Mouse (Mus musculus) embryo, embryonic 11.5 days (tissue): ENCODE measurements around the gene Nek1.

ENCODE experiments used
- DNase-seq: peaks from one replicate; pipeline ENCODE4 v3.0.0-alpha.2; 2012; ENCODE audit warnings: low read depth, low spot score

Nek1 gene

DNA sequence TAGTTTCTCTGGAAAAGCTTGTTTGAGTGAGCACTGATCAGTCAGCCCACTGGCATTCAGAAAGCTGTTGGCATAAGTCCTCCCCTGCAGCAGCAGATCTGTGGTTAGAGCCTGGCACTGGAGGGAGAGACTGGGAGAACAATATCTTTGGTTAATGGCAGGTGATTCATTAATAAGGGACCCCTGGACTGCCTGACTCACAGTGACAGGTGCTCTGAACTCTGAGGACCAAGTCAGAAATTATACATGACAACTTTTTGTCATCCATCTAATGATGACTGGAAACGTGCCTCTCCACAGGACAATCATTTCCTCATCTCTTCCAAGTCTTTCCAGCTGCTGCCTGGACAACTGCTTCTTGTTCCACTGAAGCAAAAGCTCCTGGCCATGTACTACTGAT lies 163.4 kb downstream of the Nek1 start:
- no peak for DNase-seq

DNA sequence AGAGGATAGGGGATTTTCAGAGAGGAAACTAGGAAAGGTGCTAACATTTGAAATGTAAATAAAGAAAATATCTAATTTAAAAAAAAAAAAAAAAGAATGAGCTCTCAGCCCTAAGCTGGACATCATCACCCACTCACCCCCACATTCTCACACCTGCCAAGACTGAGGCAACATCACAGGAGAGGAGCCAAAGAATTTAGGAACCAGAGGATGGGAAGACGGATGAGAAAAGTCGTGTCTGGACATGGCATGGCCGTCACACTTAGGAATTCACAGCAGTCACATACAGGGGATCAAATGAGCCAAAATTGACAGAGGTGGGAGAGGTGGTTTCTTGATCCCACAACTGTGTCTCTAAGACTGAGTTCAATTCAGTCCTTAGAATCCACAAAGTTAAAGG lies 165.5 kb downstream of the Nek1 start:
- DNase-seq = no peak

DNA sequence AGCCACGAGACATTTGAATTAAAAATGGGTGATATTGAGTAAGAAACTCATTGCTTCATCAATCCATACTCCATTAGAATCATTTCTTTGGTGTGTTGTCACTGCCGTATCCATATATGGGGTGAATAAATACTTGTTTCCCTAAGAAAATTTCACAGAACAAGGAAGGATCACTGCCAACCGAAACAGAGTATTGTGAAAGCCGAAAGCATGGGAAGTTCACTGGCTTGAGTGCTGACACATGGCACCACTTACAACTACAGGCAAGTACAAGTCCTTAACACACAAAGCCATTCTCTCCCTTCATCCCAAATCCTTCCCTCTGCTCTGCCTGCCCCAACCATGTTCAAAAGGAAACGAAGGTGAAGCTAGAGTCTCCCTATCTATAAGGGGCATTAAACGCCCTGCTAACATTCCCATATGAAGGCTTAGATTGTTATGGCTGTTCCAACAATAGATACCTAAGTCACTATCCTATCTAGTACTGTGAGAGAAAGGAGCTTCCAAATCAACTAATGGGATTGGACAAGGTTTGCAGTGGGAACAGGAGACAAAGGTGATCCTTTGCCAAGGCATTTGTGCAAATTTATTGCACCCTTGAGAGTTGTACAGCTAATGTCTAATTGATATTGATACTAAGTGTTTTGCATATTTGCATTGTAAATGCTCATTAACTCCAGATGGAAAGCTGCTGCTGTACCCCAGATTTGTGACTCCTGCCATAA lies 168.6 kb downstream of the Nek1 start:
- DNase-seq = no peak

DNA sequence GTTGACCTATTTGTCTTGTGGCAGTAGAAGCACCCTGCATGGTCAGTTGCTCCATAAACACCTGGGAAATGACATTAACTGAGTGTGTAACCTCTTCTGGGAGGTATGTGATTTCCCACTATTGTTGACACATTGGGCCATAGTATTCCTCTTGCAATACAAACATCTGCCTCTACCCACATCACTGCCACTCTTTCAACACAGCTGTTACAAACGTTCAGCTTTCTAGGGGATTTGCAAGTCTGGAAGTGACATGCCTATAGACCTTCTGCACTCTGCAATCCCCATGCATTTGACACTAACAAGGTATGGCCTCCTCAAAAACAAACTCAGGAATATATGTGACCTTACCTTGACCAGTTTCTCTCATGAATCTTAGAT lies 169.2 kb downstream of the Nek1 start:
- DNase-seq = no peak

DNA sequence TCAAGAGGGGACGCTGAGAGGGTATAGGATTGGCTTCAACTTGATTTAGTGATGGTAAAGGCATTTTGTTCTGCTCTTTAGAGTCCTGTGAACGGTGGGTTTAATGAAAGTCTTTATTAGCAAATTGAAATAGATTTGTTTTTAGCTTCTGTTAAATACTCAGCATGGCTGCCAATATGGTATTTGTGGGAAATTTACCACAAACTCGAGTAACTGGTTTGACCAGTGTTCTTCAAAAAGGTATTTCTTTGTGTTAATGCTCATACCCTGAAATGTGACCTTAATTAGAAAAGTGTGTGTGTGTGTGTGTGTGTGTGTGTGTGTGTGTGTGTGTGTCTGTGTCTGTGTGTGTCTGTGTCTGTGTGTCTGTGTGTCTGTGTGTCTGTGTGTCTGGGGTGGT lies 178.6 kb downstream of the Nek1 start:
- no peak for DNase-seq

DNA sequence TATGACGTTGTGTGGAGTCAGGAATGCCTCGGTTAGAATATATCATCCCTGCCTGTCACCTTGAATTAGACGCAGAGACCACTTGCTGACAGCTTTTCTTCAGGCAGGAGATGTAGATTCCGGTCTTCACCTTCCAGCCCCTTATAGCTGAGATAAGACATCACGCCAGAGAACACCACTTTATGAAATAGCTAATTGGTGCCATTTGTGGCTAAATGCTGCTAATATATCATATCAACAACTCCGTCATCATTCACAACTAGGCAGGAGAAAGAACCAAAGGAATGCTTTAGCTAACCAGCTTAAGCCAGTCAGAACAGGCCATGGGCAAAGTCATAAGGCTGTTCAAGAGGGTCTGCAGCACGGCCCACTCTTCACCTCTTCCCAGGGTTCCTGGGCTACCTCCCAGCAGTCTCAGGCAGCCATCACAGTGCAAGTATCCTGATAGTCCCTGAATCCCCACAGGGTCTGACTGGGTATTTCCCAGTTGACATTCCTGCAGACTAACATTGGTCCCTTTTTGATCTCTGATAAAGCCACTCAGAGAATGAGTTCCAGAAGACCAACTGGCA lies 181.0 kb downstream of the Nek1 start:
- no peak for DNase-seq

DNA sequence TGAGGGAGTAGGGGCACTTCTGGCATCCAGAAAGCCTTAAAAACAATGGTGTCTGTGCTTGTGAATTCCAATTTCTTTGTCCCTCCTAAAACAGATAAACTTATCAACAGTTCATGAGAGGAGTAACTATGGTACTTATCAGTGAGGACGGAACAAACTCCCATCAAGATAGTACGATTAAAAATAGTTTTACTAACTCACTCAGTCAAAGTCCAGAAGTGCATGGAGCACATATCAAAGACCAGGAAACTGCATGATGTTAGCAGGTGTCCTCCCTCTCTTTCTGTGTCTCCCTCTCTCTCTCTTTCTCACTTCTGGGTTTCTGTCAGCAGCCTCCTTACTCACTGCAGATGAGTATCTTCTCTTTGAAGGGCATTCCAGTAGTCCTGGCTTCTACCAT lies 182.9 kb downstream of the Nek1 start:
- no peak for DNase-seq

DNA sequence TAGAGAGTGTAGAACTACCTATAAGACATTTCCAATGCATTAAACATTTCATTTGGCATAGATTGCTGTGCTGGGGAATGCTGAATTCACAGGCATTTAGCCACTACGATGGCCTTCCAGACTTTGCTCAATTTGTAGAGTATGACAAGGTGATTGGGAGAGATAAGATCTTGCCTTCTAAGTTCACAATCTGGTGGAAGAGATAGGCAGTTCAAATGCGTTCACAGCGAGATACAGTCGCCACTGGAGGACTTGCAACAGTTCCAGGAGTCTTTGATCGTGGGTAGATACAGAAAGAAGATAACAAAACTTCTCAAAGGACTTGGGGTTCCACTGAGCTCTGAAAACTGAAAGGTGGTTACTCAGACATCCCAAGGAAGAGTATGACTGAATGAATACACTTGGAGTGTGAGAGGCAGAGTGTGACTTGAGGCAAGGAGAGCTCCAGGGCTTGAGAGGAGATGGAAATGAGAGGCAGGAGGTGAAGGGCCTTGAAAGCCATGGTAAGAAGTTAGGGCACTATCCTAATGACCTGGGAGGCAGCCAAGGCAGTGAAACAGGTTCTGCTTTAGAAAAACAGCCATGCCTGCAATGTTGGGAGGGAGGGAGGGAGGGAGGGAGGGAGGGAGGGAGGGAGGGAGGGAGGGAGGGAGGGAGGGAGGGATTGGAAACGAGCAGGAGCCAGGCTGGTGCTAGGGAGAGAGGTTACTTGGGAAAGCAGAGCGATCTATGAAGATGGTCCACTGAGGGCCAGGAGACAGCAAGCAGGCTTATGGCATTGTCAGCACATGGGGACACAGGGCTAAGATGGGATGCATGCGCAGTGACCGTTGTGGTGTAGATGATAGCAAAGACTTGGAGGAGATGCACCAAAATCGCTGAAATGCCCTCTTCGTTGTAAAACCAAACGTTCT lies 184.9 kb downstream of the Nek1 start:
- no peak for DNase-seq

DNA sequence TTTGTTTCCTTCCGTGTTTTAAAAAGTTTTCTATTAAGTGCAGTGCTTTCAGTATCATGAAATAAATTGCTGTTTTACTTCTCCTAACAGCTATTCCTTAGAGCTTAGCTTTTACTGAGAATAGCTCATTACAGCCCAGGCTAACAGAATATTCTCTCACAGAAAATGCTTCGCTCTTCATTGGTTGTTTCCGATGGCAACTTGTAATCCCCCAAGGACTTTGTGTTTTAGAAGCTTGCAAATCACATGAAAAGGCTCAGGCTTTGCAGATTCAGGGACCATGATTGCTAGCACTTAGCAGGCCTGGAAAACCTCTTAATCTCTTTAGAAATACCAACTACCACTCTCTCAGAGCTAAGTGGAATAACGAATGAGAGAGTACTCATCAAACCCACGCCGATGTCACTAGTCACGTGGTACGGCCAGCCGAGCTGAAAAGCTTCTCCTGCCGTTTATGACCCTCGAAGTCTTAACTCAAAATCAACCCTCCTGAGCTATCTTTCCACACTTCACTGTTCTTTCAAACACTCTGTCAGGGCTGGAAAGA lies 185.7 kb downstream of the Nek1 start:
- no peak for DNase-seq
